Mouse (Mus musculus) natural killer cell, adult 2 months (primary cell): ENCODE results near the gene Esrra.

Experiments
- DNase-seq, 2 experiments: peaks; one replicate each; pipeline ENCODE4 v3.0.0; 2022; ENCODE audit warnings: low spot score in 2 of 2

Esrra gene

DNA sequence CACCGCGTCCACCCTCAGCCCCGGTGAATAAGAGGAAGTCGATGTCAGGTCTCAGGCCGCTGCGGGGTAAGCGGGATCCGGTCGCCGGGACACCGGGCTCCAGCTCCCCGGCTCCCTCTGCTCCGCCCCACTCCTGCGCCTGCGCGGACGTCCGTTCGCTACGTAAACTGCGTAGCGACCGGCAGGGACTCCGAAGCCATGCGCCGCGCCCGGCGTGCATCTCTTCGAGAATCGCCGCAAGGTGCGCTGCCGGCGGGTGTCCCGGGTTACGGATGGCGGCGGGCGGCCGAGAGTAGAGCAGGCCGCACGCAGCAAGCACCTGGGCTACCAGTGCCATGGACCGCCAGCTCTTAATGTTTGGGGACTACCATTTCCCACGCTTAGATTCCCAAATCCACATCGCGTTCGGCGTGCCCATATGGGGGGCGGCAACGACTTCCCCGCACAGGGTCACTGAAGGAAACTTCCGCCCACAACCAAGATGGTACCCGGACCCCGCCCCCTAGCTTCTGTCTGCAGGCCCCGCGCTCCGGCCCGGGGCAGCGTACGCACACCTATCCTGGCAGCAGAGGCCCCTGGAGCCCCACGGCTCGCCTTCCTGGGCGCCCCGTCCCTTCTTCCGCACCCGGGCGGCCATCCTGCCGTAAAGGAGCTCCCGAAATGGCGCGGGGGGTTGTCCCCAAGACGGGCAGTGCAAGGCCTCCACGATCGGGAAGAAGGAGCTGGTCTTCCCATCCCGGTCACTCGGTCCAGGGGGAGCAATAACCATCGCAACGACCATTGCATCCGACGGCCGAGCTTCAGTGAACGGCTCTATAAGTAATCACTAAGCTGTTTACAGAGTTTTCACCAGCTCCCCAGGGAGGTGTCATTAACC, 20.0 kb upstream of the Esrra start, which contains the start of gene Bad:
Gene Bad, plus strand, starts transcription at position 490 of the 877 bp plus-strand sequence.
- DNase-seq = peak; percentile 90 to 91

DNA sequence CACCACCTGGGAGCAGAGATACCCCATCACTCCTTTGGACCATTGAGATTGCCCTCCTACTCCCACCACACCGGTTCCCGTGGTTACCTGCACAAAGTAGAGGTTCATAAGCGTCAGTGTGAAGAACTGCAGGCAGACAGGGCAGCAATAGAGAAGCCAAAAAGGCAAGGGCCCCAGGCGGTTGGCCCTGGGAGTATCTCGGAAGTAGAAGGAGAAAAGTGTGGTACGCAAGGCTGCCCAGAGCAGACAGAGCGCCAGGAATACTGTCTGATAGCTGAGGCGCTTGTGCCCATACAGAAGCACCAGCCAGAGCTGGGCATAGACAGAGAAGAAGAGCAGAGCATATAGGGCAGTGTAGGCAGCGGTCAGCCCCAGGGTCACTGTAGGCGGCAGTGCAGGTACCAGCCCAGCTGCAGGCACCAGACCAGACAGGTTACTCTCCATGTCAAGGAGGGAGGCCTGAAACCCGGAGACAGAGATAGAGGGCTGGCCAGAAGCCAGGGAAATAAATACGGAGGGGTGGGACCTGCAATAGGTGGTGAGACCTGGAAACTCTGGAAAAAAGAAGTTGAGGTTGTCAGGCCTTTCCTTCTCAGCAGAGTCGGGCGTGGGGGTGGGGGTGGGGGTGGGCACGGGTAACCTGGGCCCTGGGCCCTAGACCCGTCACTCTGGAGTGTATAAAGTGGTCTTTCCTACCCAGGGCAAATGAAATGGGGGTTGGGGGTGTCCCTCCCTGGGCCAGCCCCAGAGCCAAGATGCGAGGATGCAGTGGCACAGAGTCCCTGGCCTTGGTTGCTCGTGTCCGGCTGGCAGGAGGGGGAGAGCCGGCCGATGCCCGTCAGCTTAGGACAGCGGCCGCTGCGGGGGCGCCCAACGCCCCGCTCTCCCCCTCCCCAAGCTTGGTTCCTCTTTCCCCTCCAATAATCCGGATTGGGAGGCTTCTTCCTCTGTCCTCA, 19.1 kb upstream of the Esrra start:
- DNase-seq = no peak

DNA sequence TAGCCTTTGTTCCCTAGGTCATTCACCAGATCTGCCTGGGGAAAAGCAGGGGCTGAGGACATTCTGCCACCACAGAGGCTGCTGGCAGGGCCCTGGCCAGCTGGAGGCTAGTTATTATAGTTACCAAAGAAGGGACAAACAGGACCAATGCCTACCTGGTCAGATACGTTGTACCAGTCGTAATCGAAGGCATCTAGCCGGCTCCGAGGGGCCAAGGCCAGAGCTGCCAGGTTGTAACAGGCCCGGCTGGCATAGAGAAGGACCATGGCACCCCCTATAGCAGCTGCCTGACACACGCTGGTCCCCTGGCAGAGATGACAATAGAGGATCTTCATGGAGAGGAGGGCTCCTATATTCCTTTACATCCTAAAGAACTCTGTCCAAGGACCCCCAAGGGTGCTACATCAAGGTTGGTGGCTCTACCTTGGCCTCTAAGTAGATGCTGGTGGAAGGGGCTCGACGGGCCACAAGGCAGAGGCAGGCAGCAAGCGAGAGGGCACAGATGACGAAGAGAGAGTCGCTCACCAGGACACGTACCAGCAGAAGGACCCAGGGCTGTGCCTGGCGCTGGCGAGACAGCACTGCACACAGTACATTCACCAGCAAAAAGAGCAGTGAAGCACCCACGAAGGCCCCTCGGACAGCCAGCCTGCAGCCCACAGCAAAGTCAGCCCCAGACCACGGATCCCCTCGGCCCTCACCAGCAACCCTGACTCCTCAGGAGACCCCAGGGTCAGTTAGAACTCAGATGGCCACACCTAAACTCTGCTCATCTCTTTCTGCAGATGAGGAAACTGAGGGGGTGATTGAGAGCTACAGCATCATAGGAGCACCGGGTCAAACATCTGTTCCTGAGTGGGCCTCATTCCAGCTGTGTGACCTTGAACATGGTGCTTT, 17.7 kb upstream of the Esrra start:
- no peak for DNase-seq

DNA sequence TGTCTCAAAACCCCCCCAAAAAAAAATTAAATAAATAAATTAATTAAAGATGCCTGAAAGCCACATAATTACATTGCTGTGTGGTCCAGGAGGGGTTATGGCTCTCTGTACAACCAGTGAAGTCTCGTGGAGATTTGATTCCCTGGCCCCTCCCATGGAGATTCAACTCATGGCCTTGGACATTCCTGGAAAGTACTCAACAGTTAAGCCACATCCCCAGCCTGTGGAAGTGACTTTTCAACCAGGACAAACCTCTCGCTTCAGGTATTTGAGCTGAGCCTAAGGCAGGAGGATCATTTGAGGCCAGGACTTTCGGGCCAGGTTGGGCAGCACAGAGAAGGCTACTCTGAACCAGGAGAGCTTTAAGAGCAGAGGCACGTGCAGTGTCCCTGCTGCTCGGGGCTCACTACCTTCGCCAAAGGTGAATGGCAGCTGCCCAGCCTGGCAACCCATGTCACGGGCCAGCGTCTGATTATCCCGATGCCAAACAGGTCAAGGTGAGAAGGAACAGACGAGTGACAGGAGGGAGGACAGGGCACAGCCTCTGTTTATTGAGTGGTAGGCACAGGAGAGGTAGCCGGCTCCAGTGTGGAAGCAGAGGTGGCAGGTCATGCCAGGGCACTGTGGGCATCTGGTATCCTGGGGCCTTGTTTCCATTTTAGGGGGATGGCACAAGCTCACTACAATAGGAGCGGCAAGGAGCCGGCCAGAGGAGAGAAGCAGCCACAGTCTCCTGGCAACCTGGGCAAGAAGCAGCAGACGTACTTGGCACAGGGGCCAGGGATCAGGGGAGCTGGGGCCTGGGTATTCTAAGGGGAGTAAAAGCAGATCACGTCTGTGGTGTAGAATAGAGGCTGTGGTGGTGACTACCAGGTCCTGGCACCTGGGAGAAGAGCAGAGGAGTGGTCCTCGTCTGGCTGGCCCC, 16.2 kb upstream of the Esrra start:
- DNase-seq = no peak

- DNase-seq = peak in 1 of 2 experiments; percentile 53
Measured at GRCm38 (mm10) chr19:6936299-6936698, 14.7 kb upstream of the Esrra start.

DNA sequence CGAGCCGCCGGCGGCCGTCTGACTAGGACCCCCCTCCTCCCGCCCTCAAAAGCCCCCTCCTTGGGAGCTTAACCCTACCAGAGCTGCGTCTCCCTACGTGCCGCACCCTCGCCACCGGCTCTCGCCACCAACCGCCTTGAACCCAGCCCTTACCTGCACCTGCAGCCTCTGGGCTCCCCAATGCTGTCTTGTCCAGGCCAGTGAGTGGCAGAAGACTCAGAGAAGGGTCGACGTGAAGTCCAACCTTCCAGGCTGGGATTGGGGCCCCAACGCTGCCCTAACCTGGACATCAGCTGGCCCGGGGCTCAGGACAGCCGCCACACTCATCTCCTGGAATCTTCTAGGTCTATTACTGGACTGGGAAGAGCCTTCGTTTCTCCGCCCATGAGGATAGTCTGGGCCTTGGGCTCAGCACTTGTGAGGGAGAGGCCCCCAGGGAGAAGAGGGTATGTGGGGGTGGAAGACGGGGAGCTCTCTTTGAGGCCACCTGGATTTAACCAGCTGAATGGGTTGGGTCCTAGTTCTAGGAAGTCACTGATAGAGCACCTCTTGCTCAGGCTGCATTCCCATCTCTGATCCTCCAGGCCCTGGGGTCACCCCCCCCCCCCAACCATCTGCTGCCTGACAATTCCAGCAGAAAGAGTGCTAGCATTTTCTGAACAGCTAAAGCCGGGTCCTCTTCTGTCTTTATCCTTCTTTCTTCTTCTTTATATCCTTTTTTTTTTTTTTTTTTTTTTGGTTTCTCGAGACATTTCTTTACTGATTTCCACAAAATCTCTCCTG, 12.8 kb upstream of the Esrra start, which contains the start of gene Kcnk4:
Gene Kcnk4, minus strand, starts transcription at position 321 of the 783 bp plus-strand sequence.
- no peak for DNase-seq

DNA sequence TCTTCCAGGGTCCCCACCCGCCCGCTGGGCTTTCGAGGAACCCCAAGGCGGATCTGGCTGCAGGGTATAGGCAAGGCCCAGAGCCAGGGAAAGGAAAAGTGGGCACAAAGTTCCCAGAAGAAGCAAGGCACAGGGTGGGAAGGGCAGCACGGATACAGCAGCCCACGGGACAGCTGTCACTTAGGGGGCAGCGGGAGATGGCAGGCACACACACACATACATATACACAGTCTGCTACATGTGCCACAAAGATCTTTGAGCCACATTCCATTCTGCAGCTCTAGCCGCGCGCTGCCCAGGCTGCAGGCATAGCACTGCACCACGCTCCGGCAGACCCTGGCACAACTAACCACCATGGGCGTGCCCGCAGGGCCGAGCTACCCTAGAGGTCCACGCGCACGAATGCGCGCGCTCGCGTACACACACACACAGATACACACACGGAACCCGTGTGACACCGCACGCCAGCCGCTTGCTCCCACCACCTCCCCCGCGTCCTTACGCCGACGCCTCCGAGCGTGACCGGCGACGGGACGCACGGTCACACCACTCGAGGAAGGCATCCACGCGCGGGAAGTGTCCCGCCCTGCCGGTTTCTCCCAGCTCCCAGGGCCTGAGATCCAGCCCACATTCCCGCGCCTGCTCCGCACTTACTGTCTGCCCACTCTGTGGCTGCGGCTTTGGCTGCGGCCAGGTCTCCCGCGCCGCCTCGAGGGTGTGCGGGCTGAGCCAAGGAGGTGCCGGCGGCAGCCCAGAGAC, 12.0 kb upstream of the Esrra start:
- DNase-seq = peak in 1 of 2 experiments; percentile 32

DNA sequence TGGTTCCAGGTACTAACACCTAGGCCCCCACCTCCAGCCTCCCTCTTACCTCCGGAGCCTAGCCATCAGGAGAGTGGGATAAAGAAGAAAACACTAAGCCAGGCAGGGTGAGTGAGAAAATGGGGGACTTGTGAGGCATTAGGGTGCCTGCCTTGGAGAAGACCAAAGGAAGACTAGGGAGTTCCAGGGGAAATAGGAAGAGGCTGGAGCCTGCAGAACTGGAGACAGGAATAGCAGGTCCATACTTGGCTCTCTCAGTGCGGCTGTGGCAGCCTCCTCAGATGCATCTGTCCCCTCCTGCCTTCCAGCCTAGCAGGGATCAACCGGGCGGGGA, 11.5 kb upstream of the Esrra start:
- no peak for DNase-seq

- no peak for DNase-seq
Measured at GRCm38 (mm10) chr19:6932018-6932417, 10.4 kb upstream of the Esrra start.

GRCm38 (mm10) chr19:6931002-6931401, 9.4 kb upstream of the Esrra start:
- DNase-seq = no peak

DNA sequence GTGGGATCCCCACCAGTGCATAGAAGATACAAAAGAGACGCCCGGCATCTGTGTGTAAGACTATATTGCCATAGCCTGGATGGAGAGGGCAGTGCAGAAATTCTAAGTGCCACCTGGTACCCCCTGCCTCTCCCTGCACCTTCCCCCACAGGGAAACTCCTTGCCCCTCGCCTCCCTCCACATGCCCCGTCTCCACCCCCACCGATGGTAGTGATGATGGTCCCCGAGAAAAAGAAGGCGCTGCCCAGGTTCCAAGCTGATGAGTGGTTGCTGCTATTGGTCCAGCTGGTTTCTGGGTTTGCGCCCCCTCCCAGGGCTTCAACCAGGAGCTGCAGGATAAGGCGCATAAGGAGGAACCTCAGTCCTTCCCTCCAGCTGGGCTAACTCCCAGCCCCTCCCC, 6.5 kb upstream of the Esrra start:
- DNase-seq = no peak

DNA sequence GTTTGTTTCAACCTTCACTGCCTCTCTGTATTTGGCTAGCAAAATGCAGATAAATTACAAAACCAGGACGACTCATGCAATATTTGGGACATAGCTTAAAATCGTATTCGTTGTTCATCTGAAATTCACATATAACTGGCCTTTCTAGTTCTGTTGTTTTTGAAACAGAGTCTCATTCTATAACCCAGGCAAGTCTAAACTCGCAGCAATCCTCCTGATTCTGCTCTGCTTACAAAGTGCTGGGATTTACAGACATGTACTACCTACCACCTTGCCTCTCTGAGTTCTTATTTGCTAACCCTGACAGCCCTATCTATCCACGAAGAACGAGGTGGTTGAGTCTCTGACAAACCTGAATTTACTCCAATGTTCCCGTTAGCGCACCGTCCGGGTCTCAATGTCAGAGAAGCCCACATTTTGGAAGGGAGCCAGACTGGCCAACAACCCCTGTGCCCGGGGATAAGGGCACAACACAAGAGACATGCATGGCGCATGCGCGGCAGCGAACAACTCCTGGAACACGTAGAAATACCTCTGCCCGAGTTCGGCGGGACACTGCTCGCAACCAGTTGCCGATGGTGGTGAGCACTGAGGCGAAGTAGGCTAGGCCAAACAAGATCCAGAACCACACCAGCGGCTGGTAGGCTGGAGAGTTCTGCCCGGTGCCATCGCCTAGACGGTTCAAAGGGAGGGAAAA, 5.1 kb upstream of the Esrra start:
- DNase-seq = peak in 1 of 2 experiments; percentile 34

GRCm38 (mm10) chr19:6925611-6926329, 4.2 kb upstream of the Esrra start:
- DNase-seq = no peak

- DNase-seq = no peak
Measured at GRCm38 (mm10) chr19:6925307-6925573, 3.6 kb upstream of the Esrra start, which contains the start of gene Catsperz. Catsperz (minus strand) TSS chr19:6925380.

GRCm38 (mm10) chr19:6924461-6925306, 3.1 kb upstream of the Esrra start:
- DNase-seq = peak; percentile 65 to 80

DNA sequence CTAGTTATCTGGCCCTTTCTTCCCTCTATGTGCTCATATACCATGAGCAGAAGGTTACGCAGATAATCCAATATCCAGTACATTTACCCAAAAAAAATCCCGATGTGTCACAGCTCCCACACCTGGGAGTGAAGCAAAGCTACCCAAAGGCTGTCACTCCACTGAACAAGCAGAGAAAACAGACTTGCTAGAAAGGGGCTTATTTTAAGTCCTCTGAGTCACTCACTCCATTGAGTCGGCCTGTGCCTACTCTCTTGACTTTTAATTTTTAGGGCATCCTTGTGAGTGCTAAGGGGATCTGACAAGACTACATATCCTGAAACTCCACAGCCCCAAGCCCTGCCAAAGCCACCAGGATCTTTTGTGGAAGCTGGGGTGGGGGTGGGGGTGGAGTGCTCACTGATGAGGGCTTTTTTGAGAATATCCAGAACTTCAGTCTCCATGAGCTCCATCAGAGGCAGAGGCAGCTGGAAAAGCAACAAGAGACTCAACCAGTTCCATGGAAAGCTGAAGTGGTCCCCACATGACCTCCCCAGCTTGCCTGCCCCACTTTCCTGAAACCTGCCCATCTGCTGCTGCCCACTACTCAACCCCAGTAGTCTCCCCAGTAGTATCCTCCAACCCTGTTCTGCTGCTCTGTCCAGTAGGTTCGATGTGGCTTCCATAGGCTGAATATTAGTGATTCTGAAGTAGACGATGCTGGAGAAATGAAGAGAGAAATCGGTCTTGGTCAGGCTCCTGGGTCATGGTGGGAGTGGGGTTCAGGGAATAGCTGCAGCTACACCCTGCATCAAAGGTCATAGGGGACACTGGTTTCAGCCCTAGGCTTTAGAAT, 1.5 kb upstream of the Esrra start:
- no peak for DNase-seq
